Mouse (Mus musculus): ENCODE measurements around the gene Ehhadh. TPM values are rescaled to one million over a fixed set of nuclear protein-coding genes. Genes with fewer than 3 reads are reported as not detected.

The Ehhadh gene
- 4.8 TPM for polyA plus RNA-seq (2014; fragmentation: Illumina TruSeq; extraction: RNeasy Lipid Tissue Mini Kit (QIAGEN cat#74804); ENCODE audit: insufficient read depth, low read depth, low replicate concordance)

DNA sequence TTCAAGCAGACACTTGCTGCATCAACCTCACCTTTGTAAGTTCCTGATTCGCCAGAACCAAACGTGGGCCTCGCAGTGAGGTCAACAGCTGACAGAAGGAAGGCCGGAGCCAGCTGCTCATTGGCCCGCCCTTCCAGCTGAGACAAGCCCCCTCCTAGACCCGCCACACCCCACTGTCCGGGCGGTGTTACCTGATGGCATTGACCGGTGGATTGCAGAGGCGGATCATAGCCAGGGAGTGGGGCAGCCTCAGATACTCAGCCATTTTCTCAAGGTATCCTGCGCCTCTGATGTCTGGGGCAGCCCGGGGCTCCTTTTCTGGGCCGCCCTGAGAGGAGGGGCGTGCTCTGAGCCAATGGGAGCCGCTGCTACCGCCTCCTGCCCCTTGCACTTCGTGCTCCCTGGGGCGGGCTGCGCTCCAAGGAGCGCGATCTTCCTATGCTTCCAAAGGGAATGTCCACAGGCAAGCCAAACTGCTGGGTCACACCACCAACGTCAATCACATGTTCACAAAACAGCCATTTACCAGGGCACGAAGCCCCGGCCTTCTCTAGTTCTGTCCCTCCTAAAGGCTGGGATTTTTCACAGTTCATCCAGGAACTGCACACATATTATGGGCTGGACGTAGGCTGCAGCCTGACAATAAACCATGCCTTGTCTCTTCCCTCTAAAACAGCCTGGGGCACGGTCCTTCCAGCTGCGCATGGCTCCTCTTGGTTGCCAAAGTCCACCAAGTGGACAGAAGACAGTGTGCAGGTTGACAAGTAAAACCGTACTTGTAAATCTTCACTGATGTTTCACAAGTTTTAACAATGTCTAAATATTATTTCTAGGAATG is at the start of gene Ehhadh:
Gene Ehhadh, minus strand, starts transcription at position 292 of the 838 bp plus-strand sequence.

GRCm38 (mm10) chr16:21793875-21794696 is 6.5 kb upstream of the Ehhadh start, which contains the start of gene Map3k13:
TSS of gene Map3k13 (plus strand) at chr16:21794346.

Other genes with a start within 250 kb of the Ehhadh start
- 12.2 TPM for gene 2510009E07Rik, start 93.1 kb downstream of the Ehhadh start, polyA plus RNA-seq (2014; fragmentation: Illumina TruSeq; extraction: RNeasy Lipid Tissue Mini Kit (QIAGEN cat#74804); ENCODE audit: insufficient read depth, low read depth, low replicate concordance)
- 0.50 TPM for gene Map3k13, start 6.5 kb upstream of the Ehhadh start, polyA plus RNA-seq (2014; fragmentation: Illumina TruSeq; extraction: RNeasy Lipid Tissue Mini Kit (QIAGEN cat#74804); ENCODE audit: insufficient read depth, low read depth, low replicate concordance)
- gene Tmem41a, start 159.7 kb upstream of the Ehhadh start, polyA plus RNA-seq (2014; fragmentation: Illumina TruSeq; extraction: RNeasy Lipid Tissue Mini Kit (QIAGEN cat#74804); ENCODE audit: insufficient read depth, low read depth, low replicate concordance), result 18.1 TPM
- 15.9 TPM for gene Liph, start 207.9 kb upstream of the Ehhadh start, polyA plus RNA-seq (2014; fragmentation: Illumina TruSeq; extraction: RNeasy Lipid Tissue Mini Kit (QIAGEN cat#74804); ENCODE audit: insufficient read depth, low read depth, low replicate concordance)
- gene Senp2, start 221.7 kb upstream of the Ehhadh start, polyA plus RNA-seq (2014; fragmentation: Illumina TruSeq; extraction: RNeasy Lipid Tissue Mini Kit (QIAGEN cat#74804); ENCODE audit: insufficient read depth, low read depth, low replicate concordance), result 23.0 TPM

Data from lung, adult 10 weeks (tissue).